Mouse (Mus musculus) spleen, postnatal 0 days (tissue): ENCODE results near the gene Plpp7. TPM values are rescaled to one million over a fixed set of nuclear protein-coding genes. Genes with fewer than 3 reads are reported as not detected.

Experiments
- polyA plus RNA-seq: library from polyadenylated mRNA; unstranded; fragments of >200 nt; fragmentation: Nextera tagmentation; extraction: Ambion mirVana; gene quantifications from 2 replicates; pipeline ENCODE4 v1.2.1, GENCODE M21; 2015

The Plpp7 gene
- 1.0 and 1.6 TPM in 2 replicates for polyA plus RNA-seq

DNA sequence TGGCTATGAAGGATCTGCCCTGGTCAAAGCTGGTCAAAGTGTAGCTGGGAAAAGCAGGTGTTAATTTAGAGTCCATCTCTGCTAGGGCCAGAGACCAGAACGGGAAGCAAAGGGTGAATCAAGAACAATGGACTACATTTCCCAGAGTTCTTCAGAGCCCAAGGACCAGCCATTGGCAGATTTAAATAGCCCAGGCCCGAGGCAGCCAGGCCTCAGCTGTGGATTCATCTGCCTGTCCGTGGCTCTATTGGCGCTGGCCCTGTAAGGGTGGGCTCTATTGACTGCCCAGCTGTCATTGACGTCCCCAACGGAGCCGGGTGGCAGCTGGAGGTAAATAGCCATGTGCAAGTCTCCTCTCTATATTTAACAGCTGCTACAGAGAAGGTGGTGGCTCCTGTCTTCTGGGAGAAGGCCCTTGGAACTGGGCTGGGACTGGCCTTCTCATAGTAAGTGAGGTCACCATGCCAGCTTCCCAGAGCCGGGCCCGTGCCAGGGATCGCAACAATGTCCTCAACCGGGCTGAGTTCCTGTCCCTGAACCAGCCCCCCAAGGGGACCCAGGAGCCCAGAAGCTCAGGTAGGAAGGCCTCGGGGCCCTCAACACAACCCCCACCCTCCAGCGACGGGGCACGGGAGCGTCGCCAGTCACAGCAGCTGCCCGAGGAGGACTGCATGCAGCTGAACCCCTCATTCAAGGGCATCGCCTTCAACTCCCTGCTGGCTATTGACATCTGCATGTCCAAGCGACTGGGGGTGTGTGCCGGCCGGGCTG, at the start of gene Plpp7:
Gene Plpp7, plus strand, starts transcription at position 178 of the 771 bp plus-strand sequence.

DNA sequence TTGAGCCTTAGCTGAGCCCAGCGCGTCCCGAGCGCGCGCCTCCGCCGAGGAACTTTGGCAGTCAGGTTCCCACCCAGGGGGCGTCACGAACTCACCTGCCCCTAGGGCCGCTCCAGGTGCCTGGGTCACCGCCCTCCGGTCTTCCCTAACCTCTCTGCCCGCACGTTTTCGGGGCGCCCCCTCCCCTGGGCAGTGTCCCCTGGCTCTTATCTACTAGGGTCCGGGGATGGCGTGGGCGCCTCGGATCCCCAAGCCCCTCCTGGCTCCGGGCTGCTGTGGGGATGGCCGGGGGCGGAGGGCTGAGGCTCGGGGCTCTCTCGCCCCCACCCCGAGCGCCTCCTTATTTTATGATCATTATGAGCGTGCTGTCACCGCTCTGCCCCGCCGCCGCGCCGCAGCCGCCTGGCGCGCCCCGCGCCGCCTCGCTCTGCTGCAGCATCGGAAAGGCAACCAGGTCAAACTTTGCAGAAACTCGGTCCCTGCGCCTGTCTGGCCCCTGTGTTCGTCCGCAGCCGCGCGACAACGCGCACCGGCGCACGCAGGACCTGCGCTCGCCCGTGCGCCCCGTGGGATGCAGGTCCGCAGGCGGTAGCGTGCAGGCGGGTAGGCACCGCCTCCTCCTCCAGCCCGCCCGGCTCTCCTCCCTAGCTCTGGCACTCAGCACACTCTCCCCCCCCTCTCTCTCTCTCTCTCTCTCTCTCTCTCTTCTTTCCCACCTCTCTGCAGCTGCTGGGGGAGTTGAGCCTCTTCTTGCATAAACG, 11.0 kb upstream of the Plpp7 start, which contains the start of gene Fam78a:
Gene Fam78a, minus strand, starts transcription at position 747 of the 761 bp plus-strand sequence.

DNA sequence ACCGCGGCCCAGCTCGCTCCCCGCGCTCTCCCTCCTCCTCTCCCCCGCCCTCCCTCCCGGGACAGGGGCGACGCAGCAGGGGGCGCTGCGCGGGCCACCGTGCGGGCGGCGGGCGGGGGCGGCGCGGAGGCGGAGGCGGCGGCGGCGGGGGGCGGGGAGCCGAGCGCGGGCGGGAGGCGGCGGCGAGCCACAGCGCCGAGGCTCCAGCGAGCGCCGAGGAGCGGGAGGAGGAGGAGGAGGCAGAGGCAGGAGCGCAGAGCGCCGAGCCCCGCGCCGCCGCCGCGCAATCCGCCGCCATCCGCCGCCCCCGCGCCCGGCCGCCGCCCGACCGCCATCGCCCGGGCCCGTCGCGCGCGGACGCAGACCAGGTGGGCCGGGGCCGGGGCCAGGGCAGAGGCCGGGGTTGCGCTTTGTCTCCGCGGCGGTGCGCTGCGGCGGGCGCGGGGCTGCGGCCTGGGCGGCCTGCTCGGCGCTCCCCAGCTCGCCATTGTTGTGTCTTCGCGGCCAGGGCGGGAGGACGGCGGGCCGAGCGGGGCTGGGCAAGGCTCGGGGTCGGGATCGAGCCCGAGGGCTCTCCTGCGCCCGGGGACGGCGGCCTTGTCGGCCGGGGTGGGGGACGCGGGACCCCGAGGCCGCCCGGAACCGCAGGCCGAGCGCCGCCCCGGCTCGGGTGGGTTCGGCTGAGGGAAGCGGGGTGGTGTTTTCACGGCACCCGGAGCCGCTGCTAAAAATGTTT, 55.8 kb downstream of the Plpp7 start, which contains the start of gene Prrc2b:
Gene Prrc2b, plus strand, starts transcription at position 159 of the 736 bp plus-strand sequence.

Other genes with a start within 250 kb of the Plpp7 start
- gene Fibcd1, start 249.5 kb upstream of the Plpp7 start, polyA plus RNA-seq: not detected in 2 replicates
- gene Lamc3, start 208.2 kb upstream of the Plpp7 start, polyA plus RNA-seq: 0.34 and 0.39 TPM in 2 replicates
- 1.6 and 2.7 TPM in 2 replicates for gene Aif1l, start 145.4 kb upstream of the Plpp7 start, polyA plus RNA-seq
- gene Nup214, start 121.1 kb upstream of the Plpp7 start, polyA plus RNA-seq: 74.7 and 75.1 TPM in 2 replicates
- gene Fam78a, start 10.7 kb upstream of the Plpp7 start, polyA plus RNA-seq: 9.4 and 9.9 TPM in 2 replicates
- gene Prrc2b, start 55.6 kb downstream of the Plpp7 start, polyA plus RNA-seq: 16.3 and 19.1 TPM in 2 replicates
- gene Pomt1, start 141.1 kb downstream of the Plpp7 start, polyA plus RNA-seq: 11.6 and 13.3 TPM in 2 replicates
- 31.9 and 32.8 TPM in 2 replicates for gene Uck1, start 164.6 kb downstream of the Plpp7 start, polyA plus RNA-seq
- gene Golga2, start 191.9 kb downstream of the Plpp7 start, polyA plus RNA-seq: 9.8 and 13.2 TPM in 2 replicates
- 268 and 276 TPM in 2 replicates for gene Swi5, start 192.5 kb downstream of the Plpp7 start, polyA plus RNA-seq